Mouse (Mus musculus): ENCODE data around the gene Olfr364-ps1. TPM values are rescaled to one million over a fixed set of nuclear protein-coding genes. Genes with fewer than 3 reads are reported as not detected.

Olfr364-ps1 gene
- polyA plus RNA-seq (2017; shearing (Covaris generic)) = not detected

GRCm38 (mm10) chr2:37139022-37139421 lies at the start of gene Olfr364-ps1:
Olfr364-ps1 (plus strand) TSS chr2:37139322.

DNA sequence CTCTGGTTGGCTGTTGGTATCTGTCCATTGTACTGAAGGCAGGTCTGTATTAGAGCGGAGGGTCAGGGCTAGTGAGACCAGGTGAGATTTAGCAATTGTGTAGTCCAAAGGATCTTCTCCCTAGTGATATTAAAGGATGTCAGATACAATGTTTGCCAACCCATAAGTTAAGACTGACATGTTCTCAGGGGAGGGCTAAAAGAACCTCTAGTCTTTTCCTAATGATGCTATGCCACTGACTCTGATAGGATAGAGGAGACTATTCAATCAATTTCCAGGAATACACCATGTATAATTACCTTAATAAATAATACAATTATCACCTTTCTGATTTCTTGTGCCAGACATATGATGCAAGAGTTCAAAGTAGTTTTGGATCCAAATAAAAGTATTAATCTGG lies 21.3 kb upstream of the Olfr364-ps1 start, which contains the start of gene Olfr362:
TSS of gene Olfr362 (minus strand) at position 101 of the 400 bp plus-strand sequence.

DNA sequence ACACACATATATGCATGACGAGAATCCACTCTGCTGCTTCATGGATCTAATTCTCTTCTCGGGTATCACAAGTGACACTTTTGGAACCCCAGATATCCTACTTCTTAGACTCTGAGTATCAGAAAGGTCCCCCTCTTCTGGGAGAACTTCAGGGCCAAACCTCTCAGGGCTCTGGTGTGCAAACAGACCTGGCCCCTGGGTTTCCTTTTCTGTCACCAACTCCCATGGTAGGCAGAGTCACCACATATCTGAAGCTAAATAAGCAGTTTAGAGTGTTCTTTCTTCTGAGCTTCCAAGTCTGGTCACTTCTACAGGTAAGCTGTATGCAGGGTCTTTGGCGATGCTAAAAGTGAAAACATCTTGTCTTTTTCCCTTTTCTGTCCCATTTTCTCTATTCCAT lies 48.8 kb downstream of the Olfr364-ps1 start, which contains the start of gene Olfr365:
TSS of gene Olfr365 (plus strand) at position 301 of the 400 bp plus-strand sequence.

Other genes starting within 250 kb of the Olfr364-ps1 start
- gene Olfr353, start 246.4 kb upstream of the Olfr364-ps1 start, polyA plus RNA-seq (2017; shearing (Covaris generic)) = not detected
- 0.06 TPM for gene Olfr354, start 233.6 kb upstream of the Olfr364-ps1 start, polyA plus RNA-seq (2017; shearing (Covaris generic))
- 0.26 TPM for gene Olfr355, start 210.4 kb upstream of the Olfr364-ps1 start, polyA plus RNA-seq (2017; shearing (Covaris generic))
- not detected for gene Olfr356, start 202.2 kb upstream of the Olfr364-ps1 start, polyA plus RNA-seq (2017; shearing (Covaris generic))
- gene Olfr357, start 145.5 kb upstream of the Olfr364-ps1 start, polyA plus RNA-seq (2017; shearing (Covaris generic)) = not detected
- not detected for gene Olfr358, start 130.0 kb upstream of the Olfr364-ps1 start, polyA plus RNA-seq (2017; shearing (Covaris generic))
- gene Olfr360, start 73.6 kb upstream of the Olfr364-ps1 start, polyA plus RNA-seq (2017; shearing (Covaris generic)) = not detected
- not detected for gene Olfr361, start 50.0 kb upstream of the Olfr364-ps1 start, polyA plus RNA-seq (2017; shearing (Covaris generic))
- not detected for gene Olfr362, start 21.4 kb upstream of the Olfr364-ps1 start, polyA plus RNA-seq (2017; shearing (Covaris generic))
- not detected for gene Olfr365, start 48.9 kb downstream of the Olfr364-ps1 start, polyA plus RNA-seq (2017; shearing (Covaris generic))
- not detected for gene Olfr366, start 72.3 kb downstream of the Olfr364-ps1 start, polyA plus RNA-seq (2017; shearing (Covaris generic))
- not detected for gene Olfr368, start 187.2 kb downstream of the Olfr364-ps1 start, polyA plus RNA-seq (2017; shearing (Covaris generic))
- gene Pdcl, start 220.0 kb downstream of the Olfr364-ps1 start, polyA plus RNA-seq (2017; shearing (Covaris generic)) = 33.0 TPM